Mouse (Mus musculus): ENCODE measurements around the gene Dcx.

Gene Dcx

GRCm38 (mm10) chrX:143932958-143933357 lies at the start of gene Dcx:
TSS of gene Dcx (minus strand) at chrX:143933311.
- no peak for DNase-seq (ENCODE audit: low spot score)

- no peak for DNase-seq (ENCODE audit: low spot score)
Measured at GRCm38 (mm10) chrX:143966249-143966648, 33.1 kb upstream of the Dcx start.

GRCm38 (mm10) chrX:143933671-143934070 lies 560 bp upstream of the Dcx start:
- DNase-seq (ENCODE audit: low spot score) = no peak

DNA sequence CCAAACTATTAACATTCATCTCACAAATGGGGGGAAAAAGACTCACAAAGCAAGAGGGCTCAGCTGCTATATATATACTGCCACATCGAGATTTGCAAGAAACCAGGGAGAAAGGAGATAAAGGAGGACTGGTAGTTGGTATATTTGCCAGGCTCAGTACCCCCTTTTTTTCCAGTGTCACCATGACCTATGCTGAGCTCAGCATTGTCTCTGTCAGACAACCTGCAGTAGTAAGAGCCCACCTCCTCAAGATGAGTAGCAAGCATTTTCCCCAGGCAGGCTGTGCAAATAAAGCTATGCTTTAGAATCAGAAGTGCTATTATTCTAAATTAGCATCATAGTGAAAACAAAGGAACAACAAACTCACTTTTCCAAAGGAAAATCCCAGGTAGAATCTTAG lies 581 bp downstream of the Dcx start:
- DNase-seq (ENCODE audit: low spot score) = no peak

DNA sequence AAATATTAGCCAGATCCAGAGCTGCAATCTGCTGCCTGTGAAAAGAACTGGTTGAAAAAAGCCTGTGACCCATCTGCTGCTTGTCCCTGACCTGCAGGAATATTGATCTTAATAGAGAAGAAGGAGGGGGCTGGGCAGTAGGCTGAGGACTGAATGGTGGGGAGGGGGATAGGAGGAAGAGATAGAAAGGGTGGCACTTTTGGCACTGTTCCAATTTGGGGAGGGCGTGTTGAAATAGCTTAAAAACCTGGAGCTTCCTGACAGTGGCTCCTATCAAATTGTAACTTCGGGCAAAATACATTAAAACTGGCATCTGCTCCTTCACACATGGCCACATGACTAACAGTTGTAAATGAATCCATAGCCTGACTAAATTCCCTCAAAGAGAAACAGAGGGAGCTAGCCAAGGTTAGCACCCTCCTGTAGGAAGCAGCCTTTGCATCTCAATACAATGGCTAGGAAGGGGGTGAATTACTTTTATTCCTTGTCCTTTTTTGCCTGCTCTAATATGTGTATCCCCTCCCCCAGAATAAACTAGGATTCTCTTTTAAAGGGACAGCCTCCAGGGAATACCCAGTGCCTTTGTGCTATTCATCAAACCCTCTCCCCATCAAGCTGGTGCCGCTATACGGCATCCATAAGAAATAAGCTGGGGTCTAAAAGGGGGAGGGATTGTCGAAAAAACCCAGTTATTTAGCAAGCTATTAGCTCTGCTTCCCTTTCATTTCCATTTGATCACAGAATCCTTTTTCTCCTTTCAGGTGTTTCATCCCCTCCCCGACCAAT lies 1.5 kb downstream of the Dcx start:
- DNase-seq (ENCODE audit: low spot score) = no peak

- DNase-seq (ENCODE audit: low spot score) = no peak
Measured at GRCm38 (mm10) chrX:143922070-143922469, 11.0 kb downstream of the Dcx start.

DNA sequence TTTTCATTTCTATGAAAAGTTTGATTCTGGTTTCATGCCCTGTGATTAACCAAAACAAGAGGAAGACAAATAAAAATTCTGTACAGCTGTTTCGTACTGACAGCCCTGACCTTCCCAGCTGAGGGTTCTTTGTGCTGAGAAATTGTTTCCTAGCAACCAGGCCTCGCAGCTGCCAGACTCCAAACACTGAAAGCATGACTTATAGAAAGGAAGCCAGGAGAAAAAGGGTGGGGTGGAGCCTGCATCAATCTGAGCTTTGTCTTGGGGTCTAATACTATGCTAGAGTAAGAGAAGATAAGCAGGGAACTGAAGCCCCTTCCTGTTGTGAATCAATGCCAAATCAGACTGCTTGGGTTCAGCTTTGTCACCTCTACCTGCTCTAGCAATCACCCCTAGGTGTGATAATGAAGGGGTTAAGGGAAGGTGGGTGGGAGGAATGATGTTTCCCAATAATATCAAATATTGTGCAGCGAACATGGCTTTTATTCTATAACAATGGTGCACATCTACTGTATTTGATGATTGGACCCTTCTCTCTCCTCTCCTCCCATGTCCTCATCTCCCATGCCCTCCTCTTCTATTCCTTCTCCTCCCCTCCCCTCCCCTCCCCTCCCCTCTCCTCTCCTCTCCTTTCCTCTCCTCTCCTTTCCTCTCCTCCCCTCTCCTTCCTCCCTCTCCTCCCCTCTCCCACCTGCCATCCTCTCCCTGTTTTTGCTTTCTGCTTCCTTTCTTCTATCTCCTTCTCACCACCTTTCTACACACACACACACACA lies 26.2 kb downstream of the Dcx start:
- DNase-seq (ENCODE audit: low spot score) = no peak

GRCm38 (mm10) chrX:143904689-143905088 lies 28.4 kb downstream of the Dcx start:
- peak; percentile 9 for DNase-seq (ENCODE audit: low spot score)

GRCm38 (mm10) chrX:143902300-143902699 lies 30.8 kb downstream of the Dcx start:
- DNase-seq (ENCODE audit: low spot score) = no peak

DNA sequence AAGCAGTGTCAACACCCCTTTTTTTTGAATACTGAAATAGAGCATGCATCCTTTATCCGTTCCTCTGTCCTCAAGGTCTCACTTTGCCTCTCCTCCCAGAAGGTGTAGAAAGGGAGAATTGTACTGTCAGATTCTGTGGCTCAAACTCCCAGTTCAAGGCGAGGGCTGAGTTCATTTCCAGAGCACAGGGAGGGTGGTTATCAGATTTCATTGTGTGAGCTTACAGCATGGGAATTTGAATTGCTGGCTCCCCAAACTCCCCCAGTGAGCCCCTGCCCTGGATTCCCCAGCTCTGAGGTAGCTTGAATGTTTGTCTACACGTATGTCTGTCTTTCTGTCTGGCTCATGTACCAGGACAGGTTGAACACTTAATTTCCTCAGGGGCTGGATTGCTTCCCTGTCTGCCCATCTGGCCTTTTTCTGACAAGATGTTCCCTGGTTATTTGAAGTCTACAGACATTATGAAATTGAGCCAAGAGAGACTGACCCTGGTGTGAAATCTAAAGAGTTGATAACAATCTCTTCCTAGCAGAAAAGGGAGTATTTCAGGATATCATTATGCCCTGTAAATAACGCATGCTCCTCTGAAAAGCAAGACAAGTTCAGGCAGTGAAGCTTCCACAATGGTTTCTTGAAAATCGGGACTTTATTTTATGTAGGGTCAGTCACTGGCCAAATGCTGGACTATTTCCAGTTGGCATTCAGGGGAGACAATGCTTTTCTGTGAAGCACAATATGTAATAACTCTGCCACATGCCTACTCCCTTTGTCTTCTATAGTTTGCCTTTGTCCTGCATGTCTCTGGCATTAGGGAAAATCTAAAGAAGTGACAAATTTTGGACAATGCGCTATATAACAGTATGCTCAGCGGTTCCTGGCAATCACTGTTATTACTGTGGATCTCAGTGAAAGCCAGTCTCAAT lies 35.5 kb downstream of the Dcx start:
- no peak for DNase-seq (ENCODE audit: low spot score)

DNA sequence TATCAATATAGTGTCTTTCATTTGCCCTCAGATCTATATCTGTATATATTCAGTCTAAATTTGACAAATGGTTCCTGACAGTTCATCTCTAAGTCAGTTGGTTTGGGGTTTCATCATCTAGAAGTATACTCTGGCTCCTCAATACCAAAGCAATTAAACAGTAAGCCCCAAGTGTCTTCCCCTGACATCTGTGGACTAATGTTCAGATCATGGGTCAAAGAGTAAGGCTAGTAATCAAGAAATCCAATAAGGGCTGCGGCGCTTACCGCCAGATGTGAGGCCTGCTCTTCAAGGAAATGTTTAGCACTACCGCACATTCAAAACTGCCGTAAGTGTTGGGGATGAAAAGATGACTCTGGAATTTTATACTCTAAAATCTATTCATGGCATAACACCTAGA lies 36.2 kb downstream of the Dcx start:
- DNase-seq (ENCODE audit: low spot score) = no peak

GRCm38 (mm10) chrX:143893180-143893579 lies 39.9 kb downstream of the Dcx start:
- DNase-seq (ENCODE audit: low spot score) = no peak

DNA sequence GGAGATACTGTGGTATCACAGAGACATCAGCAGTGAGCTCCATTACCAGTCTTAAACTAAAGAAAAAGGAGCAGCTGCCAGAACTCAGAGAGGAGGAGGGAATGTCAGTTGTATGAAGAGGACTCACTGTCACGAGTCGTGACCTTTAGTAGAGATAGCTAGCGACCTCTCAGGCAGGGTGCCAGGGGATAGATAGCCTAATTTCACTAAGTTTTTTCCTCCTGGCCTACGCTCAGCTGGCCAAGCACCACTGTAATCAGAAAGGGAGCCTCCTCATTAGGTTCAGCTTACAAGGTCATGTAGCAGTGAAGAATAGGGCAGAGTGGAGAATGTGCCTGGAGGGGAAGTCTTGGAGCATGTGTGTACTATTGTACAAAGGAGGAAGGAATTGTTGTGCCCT lies 47.3 kb downstream of the Dcx start:
- DNase-seq (ENCODE audit: low spot score) = no peak

GRCm38 (mm10) chrX:143884953-143885352 lies 48.2 kb downstream of the Dcx start:
- no peak for DNase-seq (ENCODE audit: low spot score)

GRCm38 (mm10) chrX:143884299-143884698 lies 48.8 kb downstream of the Dcx start:
- no peak for DNase-seq (ENCODE audit: low spot score)

DNA sequence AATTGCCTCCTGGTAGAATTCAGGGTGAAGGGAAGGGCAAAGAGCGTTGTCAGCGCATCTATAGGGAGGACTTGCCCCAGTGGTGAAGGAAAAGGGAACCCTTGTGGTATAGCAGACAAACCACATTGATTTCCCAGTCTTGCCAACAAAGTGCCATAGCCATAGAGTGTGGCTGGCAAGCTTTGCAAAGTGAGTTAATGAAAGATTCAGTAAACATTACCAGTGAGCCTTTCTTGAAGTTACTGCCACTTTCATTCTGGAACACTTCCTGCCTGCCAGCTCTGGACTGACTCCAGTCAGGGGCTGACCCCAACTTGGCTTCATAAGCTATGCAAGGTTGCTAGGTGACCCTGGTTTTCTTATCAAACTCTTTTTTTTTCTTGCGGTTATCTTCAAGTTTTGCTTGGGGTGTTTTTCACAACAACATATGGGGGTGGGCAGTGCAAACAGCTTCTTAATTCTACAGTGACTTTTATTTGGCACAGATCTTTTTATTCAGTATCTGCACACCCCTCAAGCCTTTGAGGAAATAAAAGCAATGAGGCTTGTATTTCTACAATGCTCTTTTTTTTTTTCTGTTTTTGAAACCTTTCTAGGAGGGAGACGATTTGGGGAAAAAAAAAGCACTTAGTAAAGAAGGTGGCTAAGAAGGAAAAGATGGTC lies 51.2 kb downstream of the Dcx start:
- DNase-seq (ENCODE audit: low spot score) = no peak

GRCm38 (mm10) chrX:143879631-143880030 lies 53.5 kb downstream of the Dcx start:
- no peak for DNase-seq (ENCODE audit: low spot score)

GRCm38 (mm10) chrX:143867129-143867664 lies 65.9 kb downstream of the Dcx start:
- no peak for DNase-seq (ENCODE audit: low spot score)

DNA sequence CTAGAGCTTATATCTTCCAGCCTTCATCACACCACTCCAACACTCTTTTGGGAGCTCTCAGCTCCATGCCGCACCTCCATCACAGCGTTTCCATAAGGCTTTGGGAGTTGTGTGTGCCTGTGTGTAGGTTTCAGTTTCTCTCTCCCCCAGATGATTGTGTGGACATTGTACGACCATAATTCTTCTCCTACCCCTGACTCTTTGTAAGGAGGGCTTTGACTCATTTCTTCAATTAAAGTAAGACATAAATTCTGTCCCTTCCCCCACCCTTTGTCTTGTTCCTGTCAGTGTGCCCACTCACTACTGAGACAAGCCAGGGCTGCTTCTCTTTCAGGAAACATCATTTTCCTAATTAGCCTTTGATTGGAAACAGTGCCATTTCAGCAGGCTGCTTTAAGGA lies 81.8 kb downstream of the Dcx start:
- DNase-seq (ENCODE audit: low spot score) = no peak

DNA sequence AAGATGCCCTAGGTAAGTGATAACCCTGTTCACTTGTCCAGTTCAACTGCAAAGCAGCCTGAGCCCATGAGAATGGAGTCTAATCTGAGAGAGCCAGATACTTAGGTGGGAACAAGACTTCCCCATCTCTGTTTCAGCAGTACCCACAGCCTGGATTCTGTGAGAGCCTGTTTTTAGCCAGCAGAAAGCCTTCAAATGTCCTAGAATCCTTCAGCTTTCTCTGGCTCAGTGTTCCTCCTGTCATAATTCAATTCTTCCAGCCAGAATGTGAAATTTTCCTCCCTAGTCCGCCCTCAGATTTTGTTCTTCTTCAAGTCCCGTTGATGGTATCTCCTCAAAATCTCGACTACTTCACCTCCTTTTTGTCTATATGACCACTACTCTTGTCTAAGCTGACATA lies 83.1 kb downstream of the Dcx start:
- no peak for DNase-seq (ENCODE audit: low spot score)

DNA sequence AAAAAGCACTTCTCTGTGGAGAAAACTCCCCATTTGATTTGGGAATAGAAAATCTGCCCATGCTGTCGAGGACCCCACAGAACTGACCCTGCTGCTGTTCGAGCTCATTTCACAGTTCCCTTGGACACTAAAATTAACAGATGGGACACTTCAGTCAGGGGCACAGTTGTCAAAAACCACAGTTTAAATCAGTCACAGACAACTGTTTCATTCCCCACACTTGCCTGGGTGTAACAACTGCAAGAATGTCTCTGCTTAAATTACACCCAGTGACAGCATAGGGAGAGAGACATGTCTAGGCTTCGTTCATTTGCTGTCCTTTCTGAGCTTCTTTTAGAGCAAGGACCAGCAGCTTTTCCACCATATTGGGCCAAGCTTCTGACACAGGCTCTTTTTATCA lies 86.5 kb downstream of the Dcx start:
- no peak for DNase-seq (ENCODE audit: low spot score)

- peak; percentile 3 for DNase-seq (ENCODE audit: low spot score)
Measured at GRCm38 (mm10) chrX:143827212-143827611, 105.9 kb downstream of the Dcx start, which contains the start of gene Capn6. TSS of gene Capn6 (minus strand) at chrX:143827414.

Measured in urinary bladder, postnatal 25 days (tissue).